Mouse (Mus musculus) embryonic facial prominence, embryonic 14.5 days (tissue): ENCODE data around the gene Fam89a. TPM values are rescaled to one million over a fixed set of nuclear protein-coding genes. Genes with fewer than 3 reads are reported as not detected.

ENCODE experiments used
- ATAC-seq: fragments of 200-750 bp; cut with Nextera tagmentation; 2 replicates; pipeline ENCODE4 v1.8.0; 2017; ENCODE audit warnings: low read depth, moderate number of reproducible peaks, moderate TSS enrichment
- DNase-seq: peaks from one replicate; pipeline ENCODE4 v3.0.0-alpha.2; 2015; ENCODE audit warnings: low spot score
- H3K27ac ChIP-seq: fragments of 300-500 bp; sonication (generic); replicated peaks from 2 replicates; pipeline ENCODE4 v1.5.1; 2014; ENCODE audit warnings: low read depth, mild to moderate bottlenecking, low read length, moderate library complexity
- H3K27me3 ChIP-seq: fragments of 300-500 bp; sonication (generic); replicated peaks from 2 replicates; pipeline ENCODE4 v1.6.1; 2014; ENCODE audit warnings: low read length; ENCODE audit not compliant: control insufficient read depth, insufficient read depth
- H3K36me3 ChIP-seq: fragments of 300-500 bp; sonication (generic); 2 replicates; pipeline ENCODE4 v1.6.1; 2014; ENCODE audit warnings: low read length, mixed read lengths; ENCODE audit not compliant: control insufficient read depth, insufficient read depth
- H3K4me1 ChIP-seq: fragments of 300-500 bp; sonication (generic); 2 replicates; pipeline ENCODE4 v1.6.1; 2014; ENCODE audit warnings: antibody characterized with exemption, low read length; ENCODE audit not compliant: control insufficient read depth, insufficient read depth
- H3K4me2 ChIP-seq: fragments of 300-500 bp; sonication (generic); 2 replicates; pipeline ENCODE4 v1.6.1; 2014; ENCODE audit warnings: low read depth, mild to moderate bottlenecking, low read length, moderate library complexity, mixed read lengths
- H3K4me3 ChIP-seq: fragments of 300-500 bp; sonication (generic); 2 replicates; pipeline ENCODE4 v1.5.1; 2014; ENCODE audit warnings: low read depth, mild to moderate bottlenecking, low read length
- H3K9ac ChIP-seq: fragments of 300-500 bp; sonication (generic); 2 replicates; pipeline ENCODE4 v1.6.1; 2014; ENCODE audit warnings: low read depth, mild to moderate bottlenecking, low read length, moderate library complexity, mixed read lengths
- H3K9me3 ChIP-seq: fragments of 300-500 bp; sonication (generic); 2 replicates; pipeline ENCODE4 v1.6.1; 2016; ENCODE audit warnings: low read length; ENCODE audit not compliant: control insufficient read depth
- WGBS: fragments of 180-500 bp; shearing (Covaris S2); extraction: QIAGEN DNeasy Blood & Tissue Kit; methylation state at CpG from one replicate; pipeline ENCODE4 v1.1.7; 2014; 5-methylcytosine and 5-hydroxymethylcytosine counted together
- polyA plus RNA-seq: library from polyadenylated mRNA; unstranded; fragments of >200 nt; fragmentation: Nextera tagmentation; extraction: Ambion mirVana; gene quantifications from 2 replicates; pipeline ENCODE4 v1.2.1, GENCODE M21; 2014

The Fam89a gene
- polyA plus RNA-seq, 1 experiment from 2014 or later: 4.5 TPM

DNA sequence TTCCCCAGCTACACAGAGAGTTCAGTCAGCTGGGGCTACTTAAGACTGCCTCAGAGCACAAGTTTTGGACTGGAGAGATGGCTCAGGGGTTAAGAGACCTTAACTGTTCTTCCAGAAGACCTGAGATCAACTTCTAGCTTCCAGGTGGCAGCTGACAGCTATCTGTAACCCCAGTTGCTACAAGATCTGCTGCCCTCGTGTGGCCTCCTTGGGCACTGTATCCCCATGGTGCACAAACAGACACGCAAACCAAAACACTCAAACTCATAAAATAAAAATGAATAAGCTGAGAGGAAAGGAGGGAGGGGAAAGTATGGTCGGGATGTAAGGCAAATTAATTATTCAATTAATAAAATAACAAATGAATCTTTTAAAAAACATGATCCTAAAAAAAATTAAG, 6.9 kb upstream of the Fam89a start:
- DNase-seq: no peak
- no peaks in the 10 kb centered on the region; the same call in 1 of the 2 replicates for H3K27me3 ChIP-seq
- no peak overlapping the region for H3K27ac ChIP-seq
- H3K9me3 ChIP-seq: no peaks in the 10 kb centered on the region
- H3K4me2 ChIP-seq: no peak overlapping the region
- H3K4me3 ChIP-seq: no peak overlapping the region
- no peak overlapping the region for H3K9ac ChIP-seq
- no peaks in the 10 kb centered on the region for H3K36me3 ChIP-seq
- 34% methylated on average over 3 of the region's 3 CpGs for WGBS
- H3K4me1 ChIP-seq: no peaks in the 10 kb centered on the region
- no peak for ATAC-seq

DNA sequence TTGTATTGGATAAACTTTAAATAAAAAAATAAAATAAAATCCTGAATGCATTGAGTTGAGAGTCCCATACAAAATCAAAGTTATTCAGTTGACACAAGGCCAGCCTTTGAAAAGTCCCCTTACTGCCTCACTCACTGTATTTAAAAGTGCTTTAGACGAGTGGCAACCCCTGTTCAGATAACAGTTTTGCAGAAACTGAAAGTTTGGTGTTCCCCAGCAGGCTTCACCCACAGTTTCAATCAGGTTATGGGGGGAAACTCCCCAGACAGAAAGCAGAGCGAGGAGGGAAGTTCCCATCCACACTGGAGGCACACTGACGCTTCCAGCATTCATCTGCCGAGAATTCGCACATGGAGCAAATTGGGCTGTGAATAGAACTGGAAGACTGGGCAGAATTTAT, 5.0 kb upstream of the Fam89a start:
- Histone ChIP-seq H3K4me1 (peaks cover 3% of the 10 kb centered on the region; the same call in 1 of the 2 replicates), H3K9me3 (no peaks in the 10 kb centered on the region), H3K4me2 (no peak overlapping the region), H3K27me3 (peaks cover 18% of the 10 kb centered on the region), H3K36me3 (no peaks in the 10 kb centered on the region), H3K9ac (no peak overlapping the region), H3K27ac (no peak overlapping the region), H3K4me3 (no peak overlapping the region)
- DNase-seq: no peak
- WGBS: 42% methylated on average over 5 of the region's 5 CpGs
- ATAC-seq: no peak

DNA sequence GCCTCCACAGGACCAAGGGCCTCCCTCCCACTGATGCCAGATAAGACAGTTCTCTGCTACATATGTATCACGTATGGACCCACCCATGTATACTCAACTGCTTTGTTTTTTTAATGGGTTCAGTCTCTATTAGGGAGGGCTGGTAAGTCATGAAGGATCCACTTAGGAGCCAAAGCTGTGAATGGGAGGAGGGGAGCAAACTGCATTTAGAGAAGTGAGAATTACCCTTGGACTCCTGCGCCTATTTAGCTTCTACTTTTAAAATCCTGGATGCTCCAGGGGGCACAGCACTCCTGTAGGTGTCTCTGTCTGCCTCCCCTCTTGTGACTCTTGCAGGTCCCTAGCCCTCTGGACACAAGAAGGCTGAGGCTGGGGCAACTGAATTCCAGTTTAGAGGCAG, 4.5 kb upstream of the Fam89a start:
- DNase-seq (no peak), ATAC-seq (no peak)
- WGBS: 57% methylated on average over 2 of the region's 2 CpGs
- Histone ChIP-seq H3K27ac (no peak overlapping the region), H3K36me3 (no peaks in the 10 kb centered on the region), H3K4me2 (no peak overlapping the region), H3K4me1 (peaks cover 7% of the 10 kb centered on the region; the same call in 1 of the 2 replicates), H3K4me3 (no peak overlapping the region), H3K9me3 (no peaks in the 10 kb centered on the region), H3K27me3 (peaks cover 22% of the 10 kb centered on the region), H3K9ac (no peak overlapping the region)

DNA sequence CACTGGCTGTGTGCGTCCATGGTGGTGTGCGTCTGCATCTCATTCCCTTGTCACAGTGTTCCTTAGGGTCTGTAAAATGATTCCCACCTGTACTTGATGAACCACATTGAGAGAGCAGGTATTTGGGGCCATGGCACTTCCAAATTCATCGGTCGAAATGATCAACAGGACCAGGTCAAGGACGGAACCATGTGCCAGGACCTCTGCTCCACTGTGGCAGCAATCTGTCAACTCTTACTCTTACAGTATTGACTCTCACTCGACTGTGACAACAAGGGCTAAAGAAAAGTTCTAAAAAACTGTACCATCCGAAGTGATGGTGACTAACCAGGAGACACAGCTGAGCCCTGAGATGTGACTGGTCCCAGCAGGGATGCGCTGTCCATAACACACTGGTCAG, 3.8 kb upstream of the Fam89a start:
- Histone ChIP-seq H3K4me1 (peaks cover 7% of the 10 kb centered on the region; the same call in 1 of the 2 replicates), H3K4me3 (no peak overlapping the region), H3K27ac (no peak overlapping the region), H3K36me3 (no peaks in the 10 kb centered on the region), H3K9me3 (no peaks in the 10 kb centered on the region), H3K9ac (no peak overlapping the region), H3K27me3 (peaks cover 29% of the 10 kb centered on the region), H3K4me2 (no peak overlapping the region)
- ATAC-seq (no peak), DNase-seq (no peak)
- WGBS: 71% methylated on average over 8 of the region's 8 CpGs

DNA sequence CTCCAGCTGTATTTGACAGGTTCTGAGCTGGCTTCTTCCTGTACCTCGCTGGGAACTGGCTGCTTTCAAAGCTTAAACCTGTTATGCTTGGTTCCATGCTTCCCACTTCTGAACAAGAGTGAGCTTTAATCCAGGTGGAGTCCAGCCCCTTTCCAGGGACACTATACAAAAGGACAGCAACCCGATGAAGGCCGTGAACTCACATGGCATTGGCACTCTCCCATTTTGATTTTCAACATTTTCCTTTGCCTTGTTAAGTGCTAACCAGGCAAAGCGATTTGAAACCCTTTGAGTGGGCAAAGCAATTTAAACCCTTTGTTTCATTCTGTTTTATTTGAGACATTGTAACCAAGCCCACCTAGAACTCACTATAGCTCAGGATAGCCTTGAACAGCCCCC, 3.2 kb upstream of the Fam89a start:
- no peak for DNase-seq
- 33% methylated on average over 4 of the region's 4 CpGs for WGBS
- Histone ChIP-seq H3K9ac (no peak overlapping the region), H3K4me1 (peaks cover 7% of the 10 kb centered on the region; the same call in 1 of the 2 replicates), H3K4me3 (no peak overlapping the region), H3K4me2 (no peak overlapping the region), H3K36me3 (no peaks in the 10 kb centered on the region), H3K27me3 (peaks cover 36% of the 10 kb centered on the region), H3K9me3 (no peaks in the 10 kb centered on the region), H3K27ac (no peak overlapping the region)
- no peak for ATAC-seq

DNA sequence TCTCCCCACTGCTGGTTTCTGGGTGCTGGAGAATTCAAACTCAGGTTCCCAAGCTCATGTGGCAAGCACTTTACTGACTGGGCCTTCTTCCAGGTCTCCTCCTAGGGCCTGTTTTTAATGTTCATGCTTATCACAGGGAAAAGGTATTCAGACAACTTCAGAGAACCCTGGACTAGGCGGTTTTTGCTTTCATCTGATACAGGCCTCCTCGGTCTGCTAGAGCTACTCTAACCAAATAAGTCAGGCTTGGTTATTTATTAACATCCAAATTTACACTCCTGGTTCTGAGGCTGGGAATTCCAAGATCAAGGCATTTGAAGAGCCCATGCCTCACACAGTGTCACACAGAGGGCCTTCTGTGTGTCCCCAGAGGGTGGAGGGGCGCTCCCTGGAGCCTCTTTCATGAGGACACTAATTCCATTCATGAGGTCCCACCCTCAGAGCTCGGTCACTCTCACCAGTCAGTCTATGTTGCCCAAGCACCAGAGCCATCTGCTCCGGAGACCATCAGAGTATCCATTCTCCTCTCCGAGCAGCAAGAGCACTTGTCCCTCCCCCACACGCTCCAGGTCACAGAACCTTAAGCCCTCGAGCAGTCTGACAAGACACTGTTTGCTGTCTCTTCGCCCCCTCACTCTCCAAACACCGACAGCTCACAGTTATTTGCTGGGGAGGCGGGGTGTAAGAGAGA, 2.6 kb upstream of the Fam89a start:
- H3K27ac ChIP-seq: no peak overlapping the region
- 11% methylated on average over 11 of the region's 11 CpGs for WGBS
- no peak overlapping the region for H3K4me2 ChIP-seq
- H3K9me3 ChIP-seq: no peaks in the 10 kb centered on the region
- no peaks in the 10 kb centered on the region for H3K36me3 ChIP-seq
- ATAC-seq (no peak), DNase-seq (peak; percentile 43)
- peaks cover 38% of the 10 kb centered on the region for H3K27me3 ChIP-seq
- peaks cover 7% of the 10 kb centered on the region; the same call in 1 of the 2 replicates for H3K4me1 ChIP-seq
- H3K9ac ChIP-seq: no peak overlapping the region
- H3K4me3 ChIP-seq: no peak overlapping the region

DNA sequence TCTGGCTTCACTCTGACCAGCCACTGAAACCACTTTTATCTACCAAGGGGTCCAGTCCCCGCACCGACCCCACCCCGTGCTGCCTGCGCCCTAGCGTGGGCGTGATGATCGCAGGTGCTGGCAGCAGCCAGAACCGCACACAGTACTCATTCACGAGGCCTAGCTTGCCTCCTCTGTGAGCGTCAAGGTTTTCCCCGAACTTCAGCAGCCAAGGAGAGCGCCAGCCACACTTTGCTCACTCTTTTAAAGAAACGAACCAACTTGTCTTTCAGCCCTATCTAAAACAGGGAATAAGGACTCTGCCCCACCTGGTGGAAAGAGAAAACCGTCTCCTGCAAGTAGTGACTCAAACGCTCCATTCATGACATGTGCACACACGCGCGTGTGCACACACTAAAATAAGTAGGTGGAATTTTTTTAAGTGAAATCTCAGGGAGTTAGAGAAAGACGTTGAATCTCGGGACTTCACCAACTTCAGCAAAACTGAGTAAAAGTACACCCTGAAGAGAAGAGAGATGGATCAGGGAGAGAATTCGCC, 762 bp upstream of the Fam89a start:
- Histone ChIP-seq H3K27ac (no peak overlapping the region), H3K4me1 (peaks cover 7% of the 10 kb centered on the region; the same call in 1 of the 2 replicates), H3K4me2 (peak overlapping the region; percentile 88; the same call in 1 of the 2 replicates), H3K27me3 (peaks cover 38% of the 10 kb centered on the region), H3K9ac (peak overlapping the region; percentile 60; the same call in 1 of the 2 replicates), H3K4me3 (peak overlapping the region; percentile 60; the same call in 1 of the 2 replicates), H3K36me3 (no peaks in the 10 kb centered on the region), H3K9me3 (no peaks in the 10 kb centered on the region)
- no peak for DNase-seq
- 30% methylated on average over 21 of the region's 21 CpGs for WGBS
- no peak for ATAC-seq

DNA sequence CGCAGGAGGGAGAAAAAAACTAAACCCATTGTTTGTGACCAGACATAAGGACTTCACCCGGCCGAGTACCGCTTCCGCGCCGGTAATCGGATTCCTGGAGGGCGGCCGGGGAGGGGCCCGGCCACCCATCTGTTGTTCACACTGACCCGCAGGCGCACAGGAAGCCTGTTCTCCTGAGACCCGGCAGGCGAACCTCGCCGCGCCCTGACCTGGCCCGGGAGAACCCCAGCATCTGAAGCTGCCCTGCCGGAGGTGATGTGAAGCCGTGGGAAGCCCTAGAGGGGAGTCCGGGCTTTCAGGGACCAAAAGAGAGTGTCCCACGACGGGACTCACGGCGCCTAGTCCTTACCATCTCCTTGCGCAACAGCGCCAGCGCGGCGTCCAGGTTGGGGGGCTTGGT, 441 bp downstream of the Fam89a start:
- H3K27ac ChIP-seq: no peak overlapping the region
- peak overlapping the region; percentile 60 for H3K9ac ChIP-seq
- 0% methylated on average over 20 of the region's 31 CpGs for WGBS
- H3K36me3 ChIP-seq: no peaks in the 10 kb centered on the region
- no peaks in the 10 kb centered on the region for H3K9me3 ChIP-seq
- peaks cover 7% of the 10 kb centered on the region; the same call in 1 of the 2 replicates for H3K4me1 ChIP-seq
- H3K4me3 ChIP-seq: peak overlapping the region; percentile 60
- ATAC-seq: 0 out of 2 replicates have a peak, but pooled peaks have one; percentile 19
- peak overlapping the region; percentile 88 for H3K4me2 ChIP-seq
- DNase-seq: no peak
- peaks cover 38% of the 10 kb centered on the region for H3K27me3 ChIP-seq
